Mouse (Mus musculus): ENCODE data around the gene Sh2b2. TPM values are rescaled to one million over a fixed set of nuclear protein-coding genes. Genes with fewer than 3 reads are reported as not detected.

Gene Sh2b2
- polyA plus RNA-seq, 1 experiment, result 67.4 TPM

DNA sequence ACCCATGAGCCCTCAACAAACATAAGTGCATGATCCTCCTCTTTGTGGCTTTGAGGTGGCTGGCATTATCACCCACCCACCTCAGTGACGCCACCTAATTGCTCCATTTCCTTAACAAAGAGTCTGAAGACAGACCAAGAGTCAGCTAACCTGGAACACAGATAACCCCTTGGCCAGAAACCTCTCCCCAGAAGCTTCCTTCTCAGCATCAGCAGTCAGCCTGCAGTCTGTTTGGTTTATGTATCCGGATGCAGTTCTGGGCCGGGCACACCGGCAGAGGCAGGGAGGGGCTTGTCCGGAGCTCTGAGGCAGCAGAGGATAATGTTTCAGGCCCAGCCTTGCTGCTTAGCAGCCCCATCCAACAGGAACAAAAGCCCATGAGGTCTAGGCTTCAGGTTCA, 66.8 kb downstream of the Sh2b2 start:
- Histone ChIP-seq H3K4me1 (ENCODE audit: control insufficient read depth, insufficient read depth, insufficient read length, low read length) (peaks cover 3% of the 10 kb centered on the region; the same call in 1 of the 2 replicates), H3K27ac (replicated peaks; ENCODE audit: low read depth, low read length) (no peak overlapping the region), H3K4me3 (ENCODE audit: insufficient read depth, low read depth, low read length) (no peak overlapping the region)

GRCm38 (mm10) chr5:136173606-136174463, 72.5 kb downstream of the Sh2b2 start:
- no peak overlapping the region for H3K27ac ChIP-seq (replicated peaks; ENCODE audit: low read depth, low read length)
- H3K4me1 ChIP-seq (ENCODE audit: control insufficient read depth, insufficient read depth, insufficient read length, low read length), result peaks cover 3% of the 10 kb centered on the region; the same call in 1 of the 2 replicates
- no peak overlapping the region for H3K4me3 ChIP-seq (ENCODE audit: insufficient read depth, low read depth, low read length)

DNA sequence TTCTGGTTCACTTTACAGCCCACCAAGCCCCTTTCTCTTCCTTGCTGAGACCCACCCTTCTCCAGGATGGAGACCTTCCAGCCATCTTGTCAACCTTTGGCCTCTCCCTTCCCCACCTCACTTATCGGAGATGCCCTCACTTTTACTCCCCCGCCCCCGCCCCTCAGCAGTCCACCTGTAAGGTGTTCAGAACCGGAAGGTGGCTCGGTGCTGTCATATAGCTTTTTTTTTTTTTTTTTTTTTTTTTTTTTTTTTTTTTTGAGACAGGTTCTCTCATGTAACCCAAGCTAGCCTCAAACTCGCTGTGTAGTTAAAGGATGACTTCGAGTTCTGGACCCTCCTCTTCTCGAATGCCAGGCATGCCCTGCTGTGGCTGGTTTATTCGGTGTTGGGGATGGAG, 73.4 kb downstream of the Sh2b2 start:
- no peak overlapping the region for H3K27ac ChIP-seq (replicated peaks; ENCODE audit: low read depth, low read length)

GRCm38 (mm10) chr5:136171363-136172341, 74.7 kb downstream of the Sh2b2 start:
- Histone ChIP-seq H3K4me1 (ENCODE audit: control insufficient read depth, insufficient read depth, insufficient read length, low read length) (no peaks in the 10 kb centered on the region; the same call in 1 of the 2 replicates), H3K4me3 (ENCODE audit: insufficient read depth, low read depth, low read length) (peak overlapping the region; percentile 59), H3K27ac (replicated peaks; ENCODE audit: low read depth, low read length) (peak overlapping the region; percentile 23)

More for the DNA sequence above, 73.4 kb downstream of the Sh2b2 start:
- no peak overlapping the region for H3K4me3 ChIP-seq (ENCODE audit: insufficient read depth, low read depth, low read length)
- no peaks in the 10 kb centered on the region; the same call in 1 of the 2 replicates for H3K4me1 ChIP-seq (ENCODE audit: control insufficient read depth, insufficient read depth, insufficient read length, low read length)

DNA sequence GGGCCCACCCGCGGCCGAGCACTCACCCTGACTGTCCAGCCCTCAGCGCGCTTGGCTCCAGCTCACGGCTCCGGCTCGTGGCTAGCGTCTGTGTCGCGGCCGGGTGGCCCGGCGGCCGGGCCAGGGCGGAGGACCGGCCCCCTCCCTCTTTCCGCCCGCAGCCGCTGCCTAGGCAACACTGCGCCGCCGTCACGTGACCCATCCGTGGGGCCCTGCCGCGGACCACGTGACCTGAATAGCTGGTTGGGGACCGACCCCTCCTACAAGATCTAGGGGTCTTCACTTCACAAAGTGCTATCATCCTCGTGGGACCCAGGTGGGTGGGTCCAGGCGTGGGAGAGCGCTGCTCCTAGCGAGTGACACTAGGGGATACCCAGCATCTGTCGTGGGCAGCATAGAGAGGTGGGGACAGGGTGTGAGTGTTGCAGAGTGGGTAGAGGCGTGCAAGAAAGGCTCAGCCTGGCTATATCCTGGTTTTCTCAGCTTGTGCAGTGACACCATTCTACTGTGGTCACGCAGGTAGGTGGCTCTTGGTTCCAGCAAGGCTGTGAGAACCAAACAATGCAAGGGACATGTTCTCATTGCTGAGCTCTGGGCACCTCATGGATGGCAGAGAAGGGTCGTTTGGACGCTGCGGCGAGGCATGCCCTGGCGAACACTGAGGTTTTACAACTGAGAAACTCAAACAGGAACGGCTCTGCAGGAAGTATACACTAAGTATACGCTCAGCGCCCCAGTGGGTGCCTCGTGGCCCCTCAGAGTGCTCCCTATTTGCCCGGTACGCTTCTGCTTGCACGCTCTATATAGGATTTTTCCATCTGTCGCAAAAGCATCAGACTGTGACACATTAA, 75.6 kb downstream of the Sh2b2 start, which contains the start of gene Orai2:
TSS of gene Orai2 (minus strand) at position 202 of the 851 bp plus-strand sequence.
- H3K4me3 ChIP-seq (ENCODE audit: insufficient read depth, low read depth, low read length), result peak within 1 kb of the TSS; percentile 59
- no peaks in the 10 kb centered on the region; the same call in 1 of the 2 replicates for H3K4me1 ChIP-seq (ENCODE audit: control insufficient read depth, insufficient read depth, insufficient read length, low read length)
- H3K27ac ChIP-seq (replicated peaks; ENCODE audit: low read depth, low read length), result peak within 1 kb of the TSS; percentile 23

DNA sequence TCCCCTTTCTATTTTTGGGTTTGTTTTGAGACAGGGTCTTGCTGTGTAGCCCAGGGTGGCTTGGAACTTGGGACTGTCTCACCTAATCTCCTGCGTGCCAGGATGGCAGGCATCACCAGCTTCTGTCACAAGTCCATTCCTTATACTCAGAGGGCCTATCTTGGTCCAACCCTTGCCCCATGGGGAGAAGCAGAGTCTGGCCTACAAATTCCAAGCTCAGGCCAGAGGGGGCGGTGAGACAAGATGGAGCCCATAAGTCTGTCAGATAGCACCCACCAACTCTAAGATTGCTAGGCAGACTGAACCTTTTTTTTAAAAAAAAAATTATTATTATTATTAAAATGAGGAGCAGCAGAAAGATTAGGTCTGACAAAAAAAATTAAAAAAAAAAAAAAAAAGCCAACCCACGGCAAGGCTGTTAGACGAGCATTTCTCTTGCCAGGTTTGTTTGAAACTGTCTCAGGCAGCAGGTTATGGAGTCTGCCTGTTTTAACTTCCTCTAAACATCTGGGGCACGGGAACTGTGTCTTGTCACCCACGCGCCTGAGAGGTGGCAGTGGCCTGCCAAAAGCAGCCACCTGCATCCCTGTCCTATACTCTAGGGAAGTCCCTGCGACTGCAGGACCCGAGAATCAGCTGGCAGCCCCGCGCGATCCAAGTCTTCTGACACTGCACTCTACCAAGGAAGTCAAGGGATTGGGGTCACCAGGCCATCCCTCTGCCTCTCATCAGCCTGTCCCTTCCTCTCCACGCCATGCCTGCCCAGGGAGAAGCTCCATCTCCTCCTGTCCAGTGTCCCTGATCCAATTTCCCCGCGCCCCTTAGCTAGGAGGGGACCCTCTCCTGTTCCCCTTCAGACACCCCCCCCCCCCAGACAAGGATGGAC, 76.5 kb downstream of the Sh2b2 start:
- Histone ChIP-seq H3K4me3 (ENCODE audit: insufficient read depth, low read depth, low read length) (peak overlapping the region; percentile 59), H3K4me1 (ENCODE audit: control insufficient read depth, insufficient read depth, insufficient read length, low read length) (no peaks in the 10 kb centered on the region; the same call in 1 of the 2 replicates), H3K27ac (replicated peaks; ENCODE audit: low read depth, low read length) (no peak overlapping the region)

Other genes with a start within 250 kb of the Sh2b2 start
- gene Upk3b, start 208.1 kb downstream of the Sh2b2 start, polyA plus RNA-seq (2012; ENCODE audit: insufficient read depth, insufficient read length, missing spikeins), result not detected in 2 replicates
- gene Upk3bl, start 192.1 kb downstream of the Sh2b2 start, polyA plus RNA-seq (2012; ENCODE audit: insufficient read depth, insufficient read length, missing spikeins), result not detected in 2 replicates
- gene Rasa4, start 162.6 kb downstream of the Sh2b2 start, polyA plus RNA-seq (2012; ENCODE audit: insufficient read depth, insufficient read length, missing spikeins), result 4.6 and 5.0 TPM in 2 replicates
- 85.8 and 91.5 TPM in 2 replicates for gene Polr2j, start 129.9 kb downstream of the Sh2b2 start, polyA plus RNA-seq (2012; ENCODE audit: insufficient read depth, insufficient read length, missing spikeins)
- 1.9 and 4.2 TPM in 2 replicates for gene Lrwd1, start 110.5 kb downstream of the Sh2b2 start, polyA plus RNA-seq (2012; ENCODE audit: insufficient read depth, insufficient read length, missing spikeins)
- 3.8 and 4.3 TPM in 2 replicates for gene Alkbh4, start 110.4 kb downstream of the Sh2b2 start, polyA plus RNA-seq (2012; ENCODE audit: insufficient read depth, insufficient read length, missing spikeins)
- 0.52 and 1.7 TPM in 2 replicates for gene Orai2, start 75.8 kb downstream of the Sh2b2 start, polyA plus RNA-seq (2012; ENCODE audit: insufficient read depth, insufficient read length, missing spikeins)
- gene Prkrip1, start 47.6 kb downstream of the Sh2b2 start, polyA plus RNA-seq (2012; ENCODE audit: insufficient read depth, insufficient read length, missing spikeins), result 38.5 and 40.6 TPM in 2 replicates